Mouse (Mus musculus): Measurements from ENCODE around the gene Gm20605. TPM values are rescaled to one million over a fixed set of nuclear protein-coding genes. Genes with fewer than 3 reads are reported as not detected.

Gene Gm20605
- total and polyA plus RNA-seq, 3 experiments = 1.1 to 9.0 (median 1.1) TPM

DNA sequence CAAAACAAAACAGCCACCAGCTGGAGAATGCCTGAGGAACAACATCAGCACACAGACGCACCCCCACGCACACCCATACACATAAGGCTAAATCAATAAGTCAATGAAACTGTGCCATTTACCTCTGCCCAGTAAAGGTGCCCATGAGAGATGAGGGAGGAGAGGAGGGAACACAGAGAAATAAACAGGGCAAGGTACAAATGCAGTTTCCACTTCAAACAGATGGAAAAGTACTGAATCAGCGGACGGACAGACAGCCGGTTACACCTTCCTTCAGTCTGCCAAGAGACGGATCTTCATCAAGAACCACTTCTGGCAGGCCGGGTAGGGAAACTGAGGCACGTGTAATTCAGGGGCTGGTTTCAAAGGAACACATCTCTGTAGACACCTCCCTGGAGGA, 45.8 kb downstream of the Gm20605 start:
- no peak for DNase-seq (ENCODE audit: extremely low read depth)
- Histone ChIP-seq H3K4me3 (replicated peaks in 1 of 3; ENCODE audit: low read depth in 2 of 3, low read length in 2 of 3, poor library complexity in 1 of 3) (no peak overlapping the region), H3K79me2 (replicated peaks; ENCODE audit: control insufficient read depth, extremely low read depth, insufficient read depth, poor library complexity, severe bottlenecking) (no peaks in the 10 kb centered on the region), H3K27ac (ENCODE audit: insufficient read depth, low read depth) (no peak overlapping the region), H3K9ac (ENCODE audit: insufficient read depth, low read depth) (no peak overlapping the region), H3K4me1 (ENCODE audit: control insufficient read depth in 1 of 2, insufficient read depth in 2 of 2) (peaks cover 18 to 32% of the 10 kb centered on the region in 2 experiments), H3K4me2 (ENCODE audit: insufficient read depth, low read depth, poor library complexity, severe bottlenecking) (no peak overlapping the region), H3K36me3 (replicated peaks in 1 of 2; ENCODE audit: control insufficient read depth in 1 of 2, insufficient read depth in 1 of 2, low read length in 1 of 2) (peaks cover 0 to 46% of the 10 kb centered on the region in 2 experiments), H3K9me3 (replicated peaks; ENCODE audit: low read length) (no peaks in the 10 kb centered on the region), H3K27me3 (replicated peaks) (no peaks in the 10 kb centered on the region)
- TF ChIP-seq SIN3A (IDR thresholded peaks at IDR 0.05; ENCODE audit: low read length) (no peak), MEF2A (IDR thresholded peaks at IDR 0.05; ENCODE audit: borderline replicate concordance, low read depth, low read length) (no peak), USF1 (IDR thresholded peaks at IDR 0.05; ENCODE audit: low read depth, low read length) (no peak), MAZ (IDR thresholded peaks at IDR 0.05; ENCODE audit: low read depth, low read length) (no peak), USF2 (conservative IDR thresholded peaks at IDR 0.05; ENCODE audit: low read depth, low read length) (no peak), BHLHE40 (IDR thresholded peaks at IDR 0.05; ENCODE audit: low read depth, low read length) (no peak), ZKSCAN1 (IDR thresholded peaks at IDR 0.05; ENCODE audit: borderline replicate concordance, low read depth, low read length) (no peak), TBP (conservative IDR thresholded peaks at IDR 0.05; ENCODE audit: low read depth, low read length) (no peak)
- in situ Hi-C loops (cut with MboI; ENCODE audit: low pct_ligation_motif_present, low pct_unique_long_range_greater_than_20kb, low sequenced_read_pairs) = no loop called here
- dilution Hi-C loops (cut with MboI; ENCODE audit: extremely low pct_ligation_motif_present, extremely low pct_unique_long_range_greater_than_20kb, low sequenced_read_pairs) = no loop called here

DNA sequence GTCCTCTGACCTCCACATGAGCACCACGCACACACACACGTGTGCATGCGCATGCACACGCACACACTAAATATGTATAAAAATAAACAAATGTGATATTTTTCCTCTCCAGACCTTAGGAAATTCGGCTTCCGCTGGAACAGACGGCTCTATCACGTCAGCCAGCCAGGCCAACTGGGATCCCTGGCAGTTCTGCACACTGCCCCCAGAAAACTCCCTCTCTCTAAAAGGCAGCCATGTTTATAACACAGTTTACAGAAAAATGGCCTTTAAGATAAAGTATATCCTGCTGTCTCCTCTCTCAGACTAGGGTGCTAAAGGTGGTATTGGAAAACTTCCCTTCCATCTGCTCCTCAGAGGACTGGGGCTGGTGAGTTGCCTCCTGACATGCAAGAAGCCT, 48.9 kb downstream of the Gm20605 start:
- H3K4me3 ChIP-seq (replicated peaks in 1 of 3; ENCODE audit: low read depth in 2 of 3, low read length in 2 of 3, poor library complexity in 1 of 3) = no peak overlapping the region
- dilution Hi-C loops (cut with MboI; ENCODE audit: extremely low pct_ligation_motif_present, extremely low pct_unique_long_range_greater_than_20kb, low sequenced_read_pairs) (no loop called here), in situ Hi-C loops (cut with MboI; ENCODE audit: low pct_ligation_motif_present, low pct_unique_long_range_greater_than_20kb, low sequenced_read_pairs) (no loop called here)
- H3K4me2 ChIP-seq (ENCODE audit: insufficient read depth, low read depth, poor library complexity, severe bottlenecking) = no peak overlapping the region
- no peak overlapping the region for H3K27ac ChIP-seq (ENCODE audit: insufficient read depth, low read depth)
- no peaks in the 10 kb centered on the region for H3K9me3 ChIP-seq (replicated peaks; ENCODE audit: low read length)
- H3K4me1 ChIP-seq (ENCODE audit: control insufficient read depth in 1 of 2, insufficient read depth in 2 of 2) = peaks cover under 1 to 15% of the 10 kb centered on the region in 2 experiments; a peak in 2 of 4 replicates
- H3K9ac ChIP-seq (ENCODE audit: insufficient read depth, low read depth) = no peak overlapping the region
- peaks cover 4% of the 10 kb centered on the region; the same call in 1 of the 2 replicates for H3K79me2 ChIP-seq (replicated peaks; ENCODE audit: control insufficient read depth, extremely low read depth, insufficient read depth, poor library complexity, severe bottlenecking)
- no peaks in the 10 kb centered on the region for H3K27me3 ChIP-seq (replicated peaks)
- no peak for DNase-seq (ENCODE audit: extremely low read depth)
- H3K36me3 ChIP-seq (replicated peaks in 1 of 2; ENCODE audit: control insufficient read depth in 1 of 2, insufficient read depth in 1 of 2, low read length in 1 of 2) = peaks cover 0 to 61% of the 10 kb centered on the region in 2 experiments
- TF ChIP-seq ZMIZ1 (IDR thresholded peaks at IDR 0.05; ENCODE audit: low read depth, low read length) (no peak), GABPA (IDR thresholded peaks at IDR 0.05; ENCODE audit: insufficient replicate concordance, low read depth, low read length) (no peak), TCF12 (IDR thresholded peaks at IDR 0.05; ENCODE audit: low read depth, low read length) (no peak), POLR2A (IDR thresholded peaks at IDR 0.05; ENCODE audit: low read depth, low read length) (no peak), ETS1 (conservative IDR thresholded peaks at IDR 0.05; ENCODE audit: low read depth, low read length) (no peak), SIN3A (IDR thresholded peaks at IDR 0.05; ENCODE audit: low read length) (no peak), CHD1 (IDR thresholded peaks at IDR 0.05; ENCODE audit: low read depth, low read length) (no peak), MAZ (IDR thresholded peaks at IDR 0.05; ENCODE audit: low read depth, low read length) (no peak), ZKSCAN1 (IDR thresholded peaks at IDR 0.05; ENCODE audit: borderline replicate concordance, low read depth, low read length) (no peak), RCOR1 (conservative IDR thresholded peaks at IDR 0.05; ENCODE audit: low read depth, low read length) (no peak)

Measured in CH12.LX (cell line).